Mouse (Mus musculus) heart, postnatal 14 days (tissue): ENCODE data around the gene Unc45b. TPM values are rescaled to one million over a fixed set of nuclear protein-coding genes. Genes with fewer than 3 reads are reported as not detected.
"Not testable (repeated sequence)": the region's sequence is repeated elsewhere in the genome, so short reads cannot be mapped to it uniquely, and the experiment has no call there.

Source experiments
- DNase-seq, 2 experiments: peaks; one replicate each; pipeline ENCODE4 v3.0.0; 2021 to 2022
- intact Hi-C: fragments of 180-260 bp; cut with DNase I; formaldehyde crosslinking; loops from one replicate; pipeline ENCODE4 v1.15.1; 2025
- microRNA-seq, 2 experiments: library from miRNA; unstranded; fragments of <30 nt; microRNA quantifications; one replicate each; pipeline ENCODE4 v1.2.0; 2021 to 2022
- total RNA-seq, 2 experiments: library from RNA; stranded (reverse); gene quantifications; 2 replicates each; pipeline ENCODE4 v1.2.3; 2021

The Unc45b gene
- total RNA-seq, 2 experiments from 2014 or later = 162 to 164 TPM

GRCm38 (mm10) chr11:82982409-82982808 lies 72.1 kb downstream of the Unc45b start:
- intact Hi-C loops = loop anchor here (1.0 kb wide), 1 partner anchor 47 kb away; no protein-coding TSS in a partner anchor
- not testable (repeated sequence) for DNase-seq

- intact Hi-C loops = no loop called here
- no peak for DNase-seq
Observed at GRCm38 (mm10) chr11:82983193-82983592, 72.8 kb downstream of the Unc45b start.

GRCm38 (mm10) chr11:82987621-82988020 lies 77.3 kb downstream of the Unc45b start:
- intact Hi-C loops = no loop called here
- no peak for DNase-seq

GRCm38 (mm10) chr11:82989357-82989756 lies 79.0 kb downstream of the Unc45b start:
- intact Hi-C loops = no loop called here
- DNase-seq = no peak

- intact Hi-C loops = not testable (repeated sequence)
- DNase-seq = peak; percentile 37 to 42
Observed at GRCm38 (mm10) chr11:82990612-82991385, 80.4 kb downstream of the Unc45b start.

- intact Hi-C loops = no loop called here
- DNase-seq = peak; percentile 64 to 67
Observed at GRCm38 (mm10) chr11:82991469-82992166, 81.3 kb downstream of the Unc45b start, which contains the start of gene Slfn9. Gene Slfn9 (minus strand): TSS chr11:82991830.

Small RNA genes within 50 kb of the gene (microRNA-seq; reads per million reads assigned to microRNA genes)
- 0 reads per million in 2 experiments for gene Mir7679

Other genes with a start within 250 kb of the Unc45b start
- gene Cct6b, start 146.2 kb upstream of the Unc45b start, total RNA-seq = under 1 TPM in 1 of 2 experiments, not detected in 1; 0.33 TPM
- 10 to 100 TPM; 15.3 to 16.5 TPM for gene Zfp830, start 146.2 kb upstream of the Unc45b start, total RNA-seq
- 10 to 100 TPM; 20.6 to 21.9 TPM for gene Lig3, start 129.4 kb upstream of the Unc45b start, total RNA-seq
- 1 to 10 TPM; 5.0 to 6.5 TPM for gene Rffl, start 39.3 kb upstream of the Unc45b start, total RNA-seq
- gene Rad51d, start 19.9 kb upstream of the Unc45b start, total RNA-seq = 1 to 10 TPM; 8.0 to 8.3 TPM
- not detected for gene Fndc8, start 18.4 kb upstream of the Unc45b start, total RNA-seq
- gene Nle1, start 2.1 kb upstream of the Unc45b start, total RNA-seq = 10 to 100 TPM; 12.6 to 12.7 TPM
- 10 to 100 TPM; 78.3 to 87.2 TPM for gene Slfn5, start 40.8 kb downstream of the Unc45b start, total RNA-seq
- gene Slfn9, start 81.3 kb downstream of the Unc45b start, total RNA-seq = 1 to 10 TPM; 1.2 to 2.3 TPM
- under 1 TPM; 0.22 to 0.46 TPM for gene Slfn8, start 110.3 kb downstream of the Unc45b start, total RNA-seq
- gene Slfn2, start 154.6 kb downstream of the Unc45b start, total RNA-seq = 1 to 10 TPM; 3.5 to 4.8 TPM
- gene Slfn1, start 206.3 kb downstream of the Unc45b start, total RNA-seq = under 1 TPM in 1 of 2 experiments, not detected in 1; 0.41 TPM